Mouse (Mus musculus): Measurements from ENCODE around the gene Nol4l.

Nol4l gene

GRCm38 (mm10) chr2:153481108-153481860 is 48.5 kb downstream of the Nol4l start:
- peak; percentile 71 for DNase-seq

DNA sequence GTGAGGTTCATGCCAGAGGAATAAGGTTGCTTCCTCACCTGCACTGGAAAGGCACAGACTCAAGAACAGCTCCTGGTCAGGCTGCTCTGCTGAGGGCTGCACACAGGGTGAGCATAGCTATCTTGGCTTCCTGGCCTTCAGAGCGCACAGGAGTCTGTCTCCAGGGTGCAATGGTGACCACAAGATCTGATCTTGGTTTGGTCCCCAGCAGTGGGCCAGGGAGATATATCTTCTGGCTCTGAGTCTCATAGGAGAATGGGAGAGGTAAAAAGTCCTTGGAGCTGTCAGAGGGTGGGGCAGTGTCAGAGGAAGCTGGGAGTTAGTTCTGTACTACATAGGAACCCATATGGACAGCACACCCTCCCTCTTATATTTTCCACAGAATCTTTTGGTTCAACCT is 50.3 kb downstream of the Nol4l start:
- no peak for DNase-seq

GRCm38 (mm10) chr2:153478583-153478982 is 51.2 kb downstream of the Nol4l start:
- peak; percentile 90 to 92 for DNase-seq

- DNase-seq = peak; percentile 67 to 69
Measured at GRCm38 (mm10) chr2:153475114-153476112, 54.4 kb downstream of the Nol4l start.

DNA sequence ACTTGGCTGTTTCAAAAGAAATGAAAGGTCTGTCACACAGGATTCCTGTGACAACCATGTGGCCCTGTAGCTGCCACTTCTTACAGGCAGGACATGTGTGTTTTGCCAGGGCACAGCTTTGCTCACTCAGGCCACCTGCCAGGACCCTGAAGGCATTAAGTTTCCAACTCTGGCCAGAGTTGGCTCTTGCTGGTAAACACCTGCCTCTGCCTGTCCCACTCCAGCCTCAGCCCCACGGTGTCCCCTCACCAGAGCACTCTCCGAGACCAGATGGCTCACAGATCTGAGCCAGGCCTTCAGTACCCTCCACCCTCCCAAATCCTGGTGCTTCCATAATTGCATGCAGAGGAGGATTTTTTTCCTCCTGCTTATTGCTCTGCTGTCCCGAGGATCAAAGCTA is 58.8 kb downstream of the Nol4l start:
- DNase-seq = peak; percentile 76 to 91

DNA sequence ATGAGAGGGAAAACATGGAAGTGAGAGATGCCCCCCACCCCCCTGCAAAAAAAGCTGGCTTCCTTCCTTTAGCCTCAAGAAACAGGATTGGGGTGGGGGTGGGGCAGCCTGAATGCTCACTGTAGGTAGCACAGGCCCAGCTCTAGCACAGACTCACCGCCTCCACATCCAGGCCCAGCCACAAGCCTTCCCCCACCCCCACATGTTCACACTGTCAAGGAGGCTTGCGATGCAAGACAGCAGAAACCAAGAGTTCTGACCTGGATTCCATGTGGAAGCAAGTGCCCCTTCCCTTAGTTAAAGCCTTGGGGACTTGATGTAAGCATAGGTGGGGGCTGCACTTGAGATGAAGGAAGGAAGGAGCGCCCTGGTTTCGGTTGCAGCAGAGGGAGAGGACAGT is 60.0 kb downstream of the Nol4l start:
- DNase-seq = no peak

DNA sequence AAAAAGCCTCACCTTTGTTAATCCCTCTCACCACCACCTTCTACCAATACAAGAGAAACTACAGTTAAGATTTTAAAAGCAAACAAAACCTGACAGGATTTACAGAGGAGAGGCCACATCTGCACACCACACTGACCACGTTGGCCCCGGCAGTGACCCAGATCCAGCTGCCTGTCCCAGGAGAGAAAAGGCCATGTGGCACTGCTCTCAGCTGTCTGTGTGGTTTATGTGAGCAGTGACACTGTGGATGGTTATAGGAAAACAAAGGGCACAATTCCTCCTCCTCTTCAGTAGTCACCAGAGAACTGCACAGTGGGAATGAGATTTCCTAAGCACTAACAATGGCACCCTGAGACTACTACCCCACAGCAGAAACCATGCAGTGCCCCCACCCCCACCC is 60.5 kb downstream of the Nol4l start:
- no peak for DNase-seq

DNA sequence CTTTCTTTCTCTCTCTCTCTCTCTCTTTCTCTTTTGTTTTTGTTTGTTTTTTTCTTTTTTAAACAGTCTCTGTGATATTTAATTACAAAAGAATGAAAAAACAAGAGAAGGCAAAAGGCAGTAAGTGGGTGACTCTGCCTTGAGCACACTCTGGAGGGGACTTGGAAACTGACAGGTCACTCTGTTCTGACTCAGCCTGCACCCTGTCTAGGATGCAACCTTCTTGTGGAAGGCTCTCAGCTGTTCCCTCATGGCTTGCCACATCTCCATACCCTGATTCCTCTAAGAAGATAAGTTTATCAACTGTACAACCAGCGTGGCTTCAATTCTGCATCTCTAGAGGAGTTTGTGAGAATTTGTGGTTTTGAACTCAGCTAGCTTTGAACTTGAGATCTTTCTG is 62.4 kb downstream of the Nol4l start:
- DNase-seq = no peak

GRCm38 (mm10) chr2:153463257-153463656 is 66.5 kb downstream of the Nol4l start:
- DNase-seq = no peak

- no peak for DNase-seq
Measured at GRCm38 (mm10) chr2:153458022-153458441, 71.7 kb downstream of the Nol4l start.

GRCm38 (mm10) chr2:153457467-153457866 is 72.3 kb downstream of the Nol4l start:
- DNase-seq = no peak

DNA sequence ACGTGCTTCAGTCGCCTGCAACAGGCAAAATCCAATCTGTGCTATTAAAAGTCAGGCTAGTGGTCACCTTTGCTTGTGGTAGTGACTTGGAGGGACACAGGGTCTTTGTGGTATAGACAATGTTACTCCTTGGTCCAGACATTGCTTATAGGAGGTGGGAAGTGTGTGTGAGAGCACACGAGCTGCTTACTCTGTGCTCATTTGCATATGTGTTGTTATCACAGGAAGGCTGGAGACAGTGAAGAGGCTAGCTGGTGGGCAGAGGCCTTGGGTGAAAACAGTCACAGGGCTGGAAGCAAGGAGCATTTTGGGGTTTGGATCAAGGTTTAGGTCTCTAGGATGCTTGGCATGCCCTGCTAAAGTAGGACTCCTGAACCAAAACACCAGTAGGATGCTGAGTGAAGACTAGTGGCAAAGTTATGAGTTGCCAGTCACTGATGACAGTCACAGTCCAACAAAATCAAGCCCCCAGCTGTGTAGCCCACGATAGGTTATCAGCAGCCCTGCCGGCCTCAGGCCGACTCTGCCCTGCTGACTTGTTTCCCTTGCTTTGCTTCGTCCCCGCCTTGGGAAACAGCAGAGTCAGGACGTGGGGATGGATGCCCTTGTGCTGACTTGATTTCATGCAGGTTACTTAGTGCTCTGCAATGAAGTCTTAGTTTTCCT is 74.8 kb downstream of the Nol4l start:
- no peak for DNase-seq

DNA sequence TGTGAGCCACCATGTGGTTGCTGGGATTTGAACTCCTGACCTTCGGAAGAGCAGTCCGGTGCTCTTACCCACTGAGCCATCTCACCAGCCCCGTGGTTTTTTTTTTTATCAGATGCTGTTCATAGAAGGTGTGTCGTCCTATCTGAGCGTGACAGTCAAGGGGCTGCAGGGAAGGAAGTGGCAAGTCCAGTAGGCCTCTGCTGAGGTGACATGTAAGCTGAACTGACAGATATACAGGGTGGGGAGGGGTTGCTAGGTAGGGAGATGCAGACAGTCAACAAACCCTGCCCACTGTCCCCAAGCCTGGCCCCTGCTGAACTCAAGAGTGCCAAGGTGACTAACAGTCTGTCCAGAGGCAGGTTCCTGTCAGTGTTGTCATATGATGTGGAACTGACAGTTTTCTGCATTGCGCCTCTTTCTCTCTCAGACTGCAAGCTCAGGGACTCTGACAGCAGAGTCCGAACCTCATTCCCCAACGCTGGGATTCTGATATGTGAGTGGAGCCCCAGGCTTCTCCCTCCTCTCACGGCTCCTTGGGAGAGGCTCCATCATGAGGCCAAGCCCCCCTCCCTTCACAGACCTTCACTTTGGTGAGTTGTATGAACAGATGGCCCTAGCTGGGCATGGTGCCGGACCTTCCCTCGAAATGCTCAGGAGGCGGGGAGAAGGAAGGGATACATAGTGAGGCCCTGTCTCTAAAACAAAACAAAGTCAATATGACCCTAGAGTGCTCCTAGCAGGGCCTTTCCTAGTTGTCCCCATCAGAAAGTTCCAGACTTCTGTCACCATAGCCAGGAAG is 75.6 kb downstream of the Nol4l start:
- peak; percentile 92 to 95 for DNase-seq

DNA sequence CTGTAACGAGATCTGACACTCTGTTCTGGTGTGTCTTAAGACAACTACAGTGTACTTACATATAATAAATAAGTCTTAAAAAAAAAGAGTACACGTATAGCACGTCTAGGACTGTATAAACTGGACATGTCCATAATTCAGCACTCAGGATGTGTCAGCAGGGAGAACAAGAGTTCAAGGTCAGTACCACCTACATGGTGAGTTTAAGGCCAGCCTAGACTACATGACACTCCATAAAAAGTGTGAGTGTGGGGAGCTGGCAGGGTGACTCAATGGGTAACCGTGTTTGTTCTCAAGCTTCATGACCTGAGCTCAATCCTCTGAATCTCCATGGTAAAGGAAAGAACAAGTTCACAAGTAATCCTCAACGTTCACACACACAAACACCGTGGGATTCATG is 81.3 kb downstream of the Nol4l start:
- no peak for DNase-seq

- DNase-seq = no peak
Measured at GRCm38 (mm10) chr2:153447719-153448118, 82.1 kb downstream of the Nol4l start.

- DNase-seq = no peak
Measured at GRCm38 (mm10) chr2:153446476-153446875, 83.3 kb downstream of the Nol4l start.

- peak; percentile 74 to 85 for DNase-seq
Measured at GRCm38 (mm10) chr2:153446017-153446408, 83.8 kb downstream of the Nol4l start.

- peak; percentile 55 to 56 for DNase-seq
Measured at GRCm38 (mm10) chr2:153445137-153446016, 84.4 kb downstream of the Nol4l start.

DNA sequence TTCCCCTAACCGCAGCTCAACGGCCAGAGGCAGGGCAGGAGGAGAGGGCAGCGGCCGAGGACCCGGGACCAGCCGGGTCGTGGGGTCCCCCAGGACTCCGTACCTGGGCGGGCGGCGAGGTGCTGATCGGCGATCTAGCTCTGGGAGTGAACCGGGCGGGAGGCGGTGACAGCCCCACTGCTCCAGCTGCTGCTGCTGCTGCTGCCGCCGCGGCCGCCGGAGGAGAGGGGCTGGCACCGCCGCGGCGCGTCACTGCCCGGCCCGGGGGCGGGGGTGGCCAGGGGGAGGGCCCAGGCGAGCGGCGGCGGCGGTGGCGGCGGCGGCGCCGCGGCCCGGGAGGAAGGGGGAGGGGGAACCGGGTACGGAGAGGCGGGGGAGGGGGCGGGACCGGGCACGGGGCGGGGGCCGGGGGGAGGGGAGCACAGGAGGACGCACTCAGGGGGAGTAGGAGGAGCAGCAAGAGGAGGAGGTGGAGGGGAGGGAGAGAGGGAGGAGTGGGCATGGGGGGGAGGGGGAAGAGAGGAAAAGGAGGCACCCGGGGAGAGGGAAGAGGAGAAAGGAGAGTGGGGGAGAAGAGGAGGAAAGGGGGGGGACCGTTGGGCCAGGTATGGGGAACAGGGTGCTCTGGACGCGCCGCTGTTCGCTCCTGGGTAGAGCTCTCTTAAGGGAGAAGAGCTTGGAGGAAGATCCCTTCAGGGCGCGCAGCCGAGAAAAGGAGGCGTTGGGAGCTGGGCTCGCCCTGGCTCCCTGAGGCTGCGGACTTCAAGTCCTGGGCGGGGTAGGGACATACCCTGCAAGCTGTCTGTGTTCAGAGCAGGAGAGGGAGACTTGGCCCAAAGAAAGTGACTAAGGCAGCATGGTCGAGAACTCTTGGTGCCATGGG is 85.3 kb downstream of the Nol4l start:
- DNase-seq = peak; percentile 76 to 83

Measured in cerebellum, postnatal 10 days (tissue).